Mouse (Mus musculus) small intestine, adult 10 weeks (tissue): ENCODE results near the gene Espl1. TPM values are rescaled to one million over a fixed set of nuclear protein-coding genes. Genes with fewer than 3 reads are reported as not detected.

Source experiments
- polyA plus RNA-seq: library from polyadenylated mRNA; stranded (reverse); fragments of 350-450 nt; fragmentation: Illumina TruSeq; extraction: RNeasy Lipid Tissue Mini Kit (QIAGEN cat#74804); gene quantifications from one replicate; pipeline ENCODE4 v1.2.3, GENCODE M21; 2014; ENCODE audit warnings: low replicate concordance

The Espl1 gene
- polyA plus RNA-seq, result 0.19 TPM

GRCm38 (mm10) chr15:102295633-102296367, at the start of gene Espl1:
Gene Espl1 (plus strand): TSS chr15:102296266.

GRCm38 (mm10) chr15:102257202-102258075, 38.6 kb upstream of the Espl1 start, which contains the start of gene Rarg:
Gene Rarg (minus strand): TSS chr15:102257517.

GRCm38 (mm10) chr15:102270274-102270960, 25.6 kb upstream of the Espl1 start, which contains the start of gene Gm9918:
Gene Gm9918 (plus strand): TSS chr15:102270563.

GRCm38 (mm10) chr15:102279092-102279782, 16.8 kb upstream of the Espl1 start, which contains the start of gene Mfsd5:
Gene Mfsd5 (plus strand): TSS chr15:102279454.

GRCm38 (mm10) chr15:102326022-102326576, 30.0 kb downstream of the Espl1 start, which contains the start of gene Pfdn5:
Gene Pfdn5 (plus strand): TSS chr15:102326116.

GRCm38 (mm10) chr15:102331610-102332015, 35.5 kb downstream of the Espl1 start, which contains the start of gene Myg1:
Gene Myg1 (plus strand): TSS chr15:102331709.

GRCm38 (mm10) chr15:102350138-102350941, 54.3 kb downstream of the Espl1 start, which contains the start of gene Aaas:
Gene Aaas (minus strand): TSS chr15:102350771.

GRCm38 (mm10) chr15:102366733-102367344, 70.8 kb downstream of the Espl1 start, which contains the start of gene Sp7:
Gene Sp7 (minus strand): TSS chr15:102367182.

Other genes starting within 250 kb of the Espl1 start
- 159 TPM for gene Eif4b, start 222.5 kb upstream of the Espl1 start, polyA plus RNA-seq
- 6.5 TPM for gene Tns2, start 195.9 kb upstream of the Espl1 start, polyA plus RNA-seq
- gene Spryd3, start 160.0 kb upstream of the Espl1 start, polyA plus RNA-seq, result 0.30 TPM
- not detected for gene Igfbp6, start 151.9 kb upstream of the Espl1 start, polyA plus RNA-seq
- 11.7 TPM for gene Soat2, start 145.7 kb upstream of the Espl1 start, polyA plus RNA-seq
- gene Zfp740, start 93.0 kb upstream of the Espl1 start, polyA plus RNA-seq, result 17.0 TPM
- gene Csad, start 91.5 kb upstream of the Espl1 start, polyA plus RNA-seq, result 6.3 TPM
- gene Itgb7, start 64.3 kb upstream of the Espl1 start, polyA plus RNA-seq, result not detected
- gene Rarg, start 38.7 kb upstream of the Espl1 start, polyA plus RNA-seq, result 0.48 TPM
- not detected for gene Gm9918, start 25.7 kb upstream of the Espl1 start, polyA plus RNA-seq
- 0.78 TPM for gene Mfsd5, start 16.8 kb upstream of the Espl1 start, polyA plus RNA-seq
- gene Pfdn5, start 29.9 kb downstream of the Espl1 start, polyA plus RNA-seq, result 6.2 TPM
- gene Myg1, start 35.4 kb downstream of the Espl1 start, polyA plus RNA-seq, result 5.8 TPM
- gene Aaas, start 54.5 kb downstream of the Espl1 start, polyA plus RNA-seq, result 4.4 TPM
- not detected for gene Sp7, start 70.9 kb downstream of the Espl1 start, polyA plus RNA-seq
- 83.0 TPM for gene Sp1, start 109.9 kb downstream of the Espl1 start, polyA plus RNA-seq
- gene Amhr2, start 149.1 kb downstream of the Espl1 start, polyA plus RNA-seq, result not detected
- 223 TPM for gene Prr13, start 162.8 kb downstream of the Espl1 start, polyA plus RNA-seq
- 488 TPM for gene Pcbp2, start 174.3 kb downstream of the Espl1 start, polyA plus RNA-seq
- not detected for gene Gm10337, start 207.5 kb downstream of the Espl1 start, polyA plus RNA-seq
- 0.93 TPM for gene Map3k12, start 220.8 kb downstream of the Espl1 start, polyA plus RNA-seq
- 1.7 TPM for gene Tarbp2, start 221.9 kb downstream of the Espl1 start, polyA plus RNA-seq
- gene Npff, start 228.7 kb downstream of the Espl1 start, polyA plus RNA-seq, result not detected